Mouse (Mus musculus) forebrain, postnatal 0 days (tissue): ENCODE data around the gene Ormdl1. TPM values are rescaled to one million over a fixed set of nuclear protein-coding genes. Genes with fewer than 3 reads are reported as not detected.
"Not testable (repeated sequence)": the region's sequence is repeated elsewhere in the genome, so short reads cannot be mapped to it uniquely, and the experiment has no call there.

Experiments
- ATAC-seq: fragments of 200-750 bp; cut with Nextera tagmentation; 2 replicates; pipeline ENCODE4 v1.8.0; 2017; ENCODE audit warnings: mild to moderate bottlenecking, moderate library complexity
- DNase-seq: peaks from one replicate; pipeline ENCODE4 v3.0.0-alpha.2; 2015
- H3K27ac ChIP-seq: fragments of 300-500 bp; sonication (generic); 2 replicates; pipeline ENCODE4 v1.5.1; 2014; ENCODE audit warnings: low read depth, mild to moderate bottlenecking, antibody characterized with exemption, low read length, moderate library complexity, mixed read lengths
- H3K27me3 ChIP-seq: fragments of 300-500 bp; sonication (generic); 2 replicates; pipeline ENCODE4 v1.6.1; 2014; ENCODE audit warnings: mild to moderate bottlenecking, low read length, mixed read lengths; ENCODE audit not compliant: insufficient read depth
- H3K36me3 ChIP-seq: fragments of 300-500 bp; sonication (generic); 2 replicates; pipeline ENCODE4 v1.6.1; 2014; ENCODE audit warnings: mild to moderate bottlenecking, moderate library complexity; ENCODE audit not compliant: insufficient read depth
- H3K4me1 ChIP-seq: fragments of 300-500 bp; sonication (generic); 2 replicates; pipeline ENCODE4 v1.6.1; 2014; ENCODE audit warnings: antibody characterized with exemption; ENCODE audit not compliant: insufficient read depth
- H3K4me2 ChIP-seq: fragments of 300-500 bp; sonication (generic); 2 replicates; pipeline ENCODE4 v1.6.1; 2014; ENCODE audit warnings: low read depth, mild to moderate bottlenecking, moderate library complexity
- H3K4me3 ChIP-seq: fragments of 300-500 bp; sonication (generic); 2 replicates; pipeline ENCODE4 v1.5.1; 2014; ENCODE audit warnings: low read depth, low read length, mixed read lengths
- H3K9ac ChIP-seq: fragments of 300-500 bp; sonication (generic); 2 replicates; pipeline ENCODE4 v1.6.1; 2014; ENCODE audit warnings: mild to moderate bottlenecking
- H3K9me3 ChIP-seq: fragments of 300-500 bp; sonication (generic); 2 replicates; pipeline ENCODE4 v1.6.1; 2016; ENCODE audit warnings: low read length
- CTCF ChIP-seq: sonication (generic); IDR thresholded peaks from 2 replicates; pipeline ENCODE4 v1.5.1; 2016; ENCODE audit warnings: antibody characterized with exemption, control low read depth, low read depth
- WGBS: fragments of 180-500 bp; shearing (Covaris S2); extraction: QIAGEN DNeasy Blood & Tissue Kit; methylation state at CpG from one replicate; pipeline ENCODE4 v1.1.7; 2014; 5-methylcytosine and 5-hydroxymethylcytosine counted together
- polyA plus RNA-seq: library from polyadenylated mRNA; unstranded; fragments of >200 nt; fragmentation: Nextera tagmentation; extraction: Ambion mirVana; gene quantifications from 2 replicates; pipeline ENCODE4 v1.2.1, GENCODE M21; 2015
- total RNA-seq: library from RNA; depleted of rRNA; stranded (reverse); fragments of >200 nt; gene quantifications from 2 replicates; pipeline ENCODE4 v1.2.3, GENCODE M21; 2014; rRNA removed

The Ormdl1 gene
- total and polyA plus RNA-seq, 2 experiments from 2014 or later, result 38.1 to 42.3 TPM

- ATAC-seq (no peak), DNase-seq (no peak)
- Histone ChIP-seq H3K9me3 (0 out of 2 replicates have a peak, but pooled peaks cover 3% of the 10 kb centered on the region), H3K9ac (no peak overlapping the region), H3K4me2 (no peak overlapping the region), H3K4me1 (no peaks in the 10 kb centered on the region), H3K27me3 (no peaks in the 10 kb centered on the region), H3K4me3 (no peak overlapping the region), H3K36me3 (0 out of 2 replicates have a peak, but pooled peaks cover 3% of the 10 kb centered on the region), H3K27ac (no peak overlapping the region)
- no peak for TF ChIP-seq CTCF
Measured at GRCm38 (mm10) chr1:53335465-53335864, 38.6 kb downstream of the Ormdl1 start.

GRCm38 (mm10) chr1:53337403-53337802, 40.5 kb downstream of the Ormdl1 start:
- not testable (repeated sequence) for H3K4me3 ChIP-seq, H3K27ac ChIP-seq, H3K4me2 ChIP-seq, H3K9ac ChIP-seq, DNase-seq, H3K4me1 ChIP-seq, ATAC-seq, H3K27me3 ChIP-seq
- peaks cover 17% of the 10 kb centered on the region; the same call in 1 of the 2 replicates for H3K9me3 ChIP-seq
- peaks cover 14% of the 10 kb centered on the region for H3K36me3 ChIP-seq
- 62% methylated on average over 2 of the region's 2 CpGs for WGBS

- Histone ChIP-seq H3K9me3 (peaks cover 17% of the 10 kb centered on the region; the same call in 1 of the 2 replicates), H3K4me3 (no peak overlapping the region), H3K4me2 (no peak overlapping the region), H3K27me3 (no peaks in the 10 kb centered on the region), H3K9ac (no peak overlapping the region), H3K4me1 (no peaks in the 10 kb centered on the region), H3K36me3 (peaks cover 40% of the 10 kb centered on the region), H3K27ac (no peak overlapping the region)
- ATAC-seq (no peak), DNase-seq (no peak)
- 94% methylated on average over 2 of the region's 2 CpGs for WGBS
- no peak for TF ChIP-seq CTCF
Measured at GRCm38 (mm10) chr1:53341071-53341470, 44.2 kb downstream of the Ormdl1 start.

GRCm38 (mm10) chr1:53352327-53353261, 55.7 kb downstream of the Ormdl1 start, which contains the start of the genes Asdurf, Gm28551 and Asnsd1:
Gene Asdurf (minus strand): TSS chr1:53352619.
Gene Gm28551 (minus strand): TSS chr1:53352667.
Gene Asnsd1 (minus strand): TSS chr1:53352752.
- H3K4me3 ChIP-seq, result peak within 1 kb of the TSS; percentile 90
- no peaks in the 10 kb centered on the region for H3K9me3 ChIP-seq
- DNase-seq (peak; percentile 99), ATAC-seq (peak; percentile 100)
- H3K4me1 ChIP-seq, result peaks cover 6% of the 10 kb centered on the region; the same call in 1 of the 2 replicates
- H3K9ac ChIP-seq, result peak within 1 kb of the TSS; percentile 91
- peak within 1 kb of the TSS; percentile 53 for H3K4me2 ChIP-seq
- peak within 1 kb of the TSS; percentile 90 for H3K27ac ChIP-seq
- peaks cover 13% of the 10 kb centered on the region for H3K36me3 ChIP-seq
- peak; percentile 71 for TF ChIP-seq CTCF
- no peaks in the 10 kb centered on the region for H3K27me3 ChIP-seq
- WGBS, result under 1% methylated on average over 44 of the region's 44 CpGs

- no peak for ATAC-seq
- Histone ChIP-seq H3K27me3 (no peaks in the 10 kb centered on the region), H3K4me1 (no peaks in the 10 kb centered on the region)
Measured at GRCm38 (mm10) chr1:53358988-53359387, 62.1 kb downstream of the Ormdl1 start.

More at GRCm38 (mm10) chr1:53358988-53359387, 62.1 kb downstream of the Ormdl1 start:
- no peak overlapping the region for H3K4me3 ChIP-seq
- no peak for DNase-seq
- TF ChIP-seq CTCF, result no peak
- no peak overlapping the region for H3K27ac ChIP-seq
- H3K4me2 ChIP-seq, result no peak overlapping the region
- no peak overlapping the region for H3K9ac ChIP-seq
- no peaks in the 10 kb centered on the region for H3K36me3 ChIP-seq
- H3K9me3 ChIP-seq, result no peaks in the 10 kb centered on the region

Other genes starting within 250 kb of the Ormdl1 start
- 1.2 and 1.4 TPM in 2 replicates for gene Mstn, start 235.5 kb upstream of the Ormdl1 start, total RNA-seq
- 0.70 and 0.98 TPM in 2 replicates for gene Mstn, start 235.5 kb upstream of the Ormdl1 start, polyA plus RNA-seq
- not detected in 2 replicates for gene 1700019A02Rik, start 109.5 kb upstream of the Ormdl1 start, total RNA-seq
- not detected in 2 replicates for gene 1700019A02Rik, start 109.5 kb upstream of the Ormdl1 start, polyA plus RNA-seq
- 8.2 and 13.2 TPM in 2 replicates for gene Pms1, start 77 bp upstream of the Ormdl1 start, total RNA-seq
- 4.3 and 5.8 TPM in 2 replicates for gene Pms1, start 77 bp upstream of the Ormdl1 start, polyA plus RNA-seq
- gene Gm28778, start within 50 bp of the Ormdl1 start, total RNA-seq, result not detected in 2 replicates
- not detected in 2 replicates for gene Gm28778, start within 50 bp of the Ormdl1 start, polyA plus RNA-seq
- gene Osgepl1, start 16.5 kb downstream of the Ormdl1 start, total RNA-seq, result 13.5 and 17.2 TPM in 2 replicates
- 18.6 and 21.4 TPM in 2 replicates for gene Osgepl1, start 16.5 kb downstream of the Ormdl1 start, polyA plus RNA-seq
- gene Asdurf, start 55.5 kb downstream of the Ormdl1 start, total RNA-seq, result not detected in 2 replicates
- gene Asdurf, start 55.5 kb downstream of the Ormdl1 start, polyA plus RNA-seq, result 5.9 and 14.1 TPM in 2 replicates
- gene Gm28551, start 55.6 kb downstream of the Ormdl1 start, total RNA-seq, result 1.00 and 1.5 TPM in 2 replicates
- gene Gm28551, start 55.6 kb downstream of the Ormdl1 start, polyA plus RNA-seq, result 1.5 and 2.1 TPM in 2 replicates
- 43.8 and 46.0 TPM in 2 replicates for gene Asnsd1, start 55.7 kb downstream of the Ormdl1 start, total RNA-seq
- 50.9 and 51.0 TPM in 2 replicates for gene Asnsd1, start 55.7 kb downstream of the Ormdl1 start, polyA plus RNA-seq